Mouse (Mus musculus) embryonic facial prominence, embryonic 12.5 days (tissue): Measurements from ENCODE around the gene Olfr631. TPM values are rescaled to one million over a fixed set of nuclear protein-coding genes. Genes with fewer than 3 reads are reported as not detected.

Experiments used
- ATAC-seq: fragments of 200-750 bp; cut with Nextera tagmentation; 2 replicates; pipeline ENCODE4 v1.8.0; 2017; ENCODE audit not compliant: insufficient number of reproducible peaks, insufficient read depth, low FRiP score, low TSS enrichment
- H3K27ac ChIP-seq: fragments of 300-500 bp; sonication (generic); 2 replicates; pipeline ENCODE4 v1.5.1; 2016; ENCODE audit warnings: mild to moderate bottlenecking
- H3K27me3 ChIP-seq: fragments of 300-500 bp; sonication (generic); 2 replicates; pipeline ENCODE4 v1.6.1; 2016; ENCODE audit warnings: mild to moderate bottlenecking, moderate library complexity
- H3K36me3 ChIP-seq: fragments of 300-500 bp; sonication (generic); 2 replicates; pipeline ENCODE4 v1.6.1; 2016; ENCODE audit warnings: mild to moderate bottlenecking
- H3K4me1 ChIP-seq: fragments of 300-500 bp; sonication (generic); 2 replicates; pipeline ENCODE4 v1.6.1; 2016
- H3K4me2 ChIP-seq: fragments of 300-500 bp; sonication (generic); replicated peaks from 2 replicates; pipeline ENCODE4 v1.6.1; 2016; ENCODE audit warnings: mild to moderate bottlenecking, moderate library complexity
- H3K4me3 ChIP-seq: fragments of 300-500 bp; sonication (generic); 2 replicates; pipeline ENCODE4 v1.5.1; 2016; ENCODE audit warnings: mild to moderate bottlenecking
- H3K9ac ChIP-seq: fragments of 300-500 bp; sonication (generic); 2 replicates; pipeline ENCODE4 v1.6.1; 2016; ENCODE audit warnings: mild to moderate bottlenecking, moderate library complexity
- H3K9me3 ChIP-seq: fragments of 300-500 bp; sonication (generic); 2 replicates; pipeline ENCODE4 v1.6.1; 2016; ENCODE audit warnings: mild to moderate bottlenecking, moderate library complexity
- WGBS: fragments of 180-500 bp; shearing (Covaris S2); methylation state at CpG from one replicate; pipeline ENCODE4 v1.1.7; 2016; 5-methylcytosine and 5-hydroxymethylcytosine counted together
- polyA plus RNA-seq: library from polyadenylated mRNA; unstranded; fragments of >200 nt; fragmentation: Nextera tagmentation; extraction: Ambion mirVana; gene quantifications from 2 replicates; pipeline ENCODE4 v1.2.1, GENCODE M21; 2016

Olfr631 gene
- polyA plus RNA-seq, 1 experiment from 2014 or later, result not detected

- no peak overlapping the region for H3K27ac ChIP-seq
- H3K9ac ChIP-seq, result no peak overlapping the region
- no peak overlapping the region for H3K4me2 ChIP-seq
- no peaks in the 10 kb centered on the region for H3K9me3 ChIP-seq
- 59% methylated on average over 1 of the region's 1 CpGs for WGBS
- H3K4me1 ChIP-seq, result no peaks in the 10 kb centered on the region
- no peak for ATAC-seq
- H3K4me3 ChIP-seq, result no peak overlapping the region
- no peaks in the 10 kb centered on the region for H3K27me3 ChIP-seq
- H3K36me3 ChIP-seq, result no peaks in the 10 kb centered on the region
Observed at GRCm38 (mm10) chr7:103971782-103972181, 43.2 kb downstream of the Olfr631 start.

Other genes starting within 250 kb of the Olfr631 start
- gene Olfr625-ps1, start 246.1 kb upstream of the Olfr631 start, polyA plus RNA-seq, result not detected in 2 replicates
- gene Olfr243, start 214.2 kb upstream of the Olfr631 start, polyA plus RNA-seq, result not detected in 2 replicates
- gene Olfr628, start 198.5 kb upstream of the Olfr631 start, polyA plus RNA-seq, result not detected in 2 replicates
- not detected in 2 replicates for gene Olfr629, start 183.9 kb upstream of the Olfr631 start, polyA plus RNA-seq
- not detected in 2 replicates for gene Olfr630, start 171.5 kb upstream of the Olfr631 start, polyA plus RNA-seq
- not detected in 2 replicates for gene Olfr69, start 157.2 kb upstream of the Olfr631 start, polyA plus RNA-seq
- gene Olfr68, start 149.1 kb upstream of the Olfr631 start, polyA plus RNA-seq, result not detected in 2 replicates
- not detected in 2 replicates for gene Olfr67, start 137.0 kb upstream of the Olfr631 start, polyA plus RNA-seq
- 883 and 936 TPM in 2 replicates for gene Hbb-bt, start 114.8 kb upstream of the Olfr631 start, polyA plus RNA-seq
- gene Hbb-bs, start 100.7 kb upstream of the Olfr631 start, polyA plus RNA-seq, result 706 and 771 TPM in 2 replicates
- 0.32 TPM in 1 of 2 replicates, not detected in the other for gene Hbb-bh2, start 88.3 kb upstream of the Olfr631 start, polyA plus RNA-seq
- 537 and 696 TPM in 2 replicates for gene Hbb-bh1, start 85.7 kb upstream of the Olfr631 start, polyA plus RNA-seq
- gene Hbb-y, start 75.6 kb upstream of the Olfr631 start, polyA plus RNA-seq, result 8,998 and 9,810 TPM in 2 replicates
- not detected in 2 replicates for gene Olfr66, start 42.6 kb upstream of the Olfr631 start, polyA plus RNA-seq
- gene Olfr64, start 34.3 kb upstream of the Olfr631 start, polyA plus RNA-seq, result not detected in 2 replicates
- gene Olfr65, start 25.3 kb upstream of the Olfr631 start, polyA plus RNA-seq, result not detected in 2 replicates
- 0.06 TPM in 1 of 2 replicates, not detected in the other for gene Olfr632, start 5.5 kb downstream of the Olfr631 start, polyA plus RNA-seq
- gene Olfr633, start 15.6 kb downstream of the Olfr631 start, polyA plus RNA-seq, result not detected in 2 replicates
- gene Olfr635, start 42.3 kb downstream of the Olfr631 start, polyA plus RNA-seq, result not detected in 2 replicates
- not detected in 2 replicates for gene Olfr638, start 69.9 kb downstream of the Olfr631 start, polyA plus RNA-seq
- gene Olfr639, start 88.5 kb downstream of the Olfr631 start, polyA plus RNA-seq, result 0.04 TPM in 1 of 2 replicates, not detected in the other
- not detected in 2 replicates for gene Olfr640, start 96.7 kb downstream of the Olfr631 start, polyA plus RNA-seq
- gene Olfr641, start 106.6 kb downstream of the Olfr631 start, polyA plus RNA-seq, result not detected in 2 replicates
- not detected in 2 replicates for gene Olfr642, start 123.8 kb downstream of the Olfr631 start, polyA plus RNA-seq
- gene 4930516K23Rik, start 132.6 kb downstream of the Olfr631 start, polyA plus RNA-seq, result not detected in 2 replicates
- not detected in 2 replicates for gene Olfr644, start 143.0 kb downstream of the Olfr631 start, polyA plus RNA-seq
- gene Olfr645, start 156.6 kb downstream of the Olfr631 start, polyA plus RNA-seq, result not detected in 2 replicates
- gene Olfr646, start 176.0 kb downstream of the Olfr631 start, polyA plus RNA-seq, result not detected in 2 replicates
- not detected in 2 replicates for gene Ubqln5, start 201.0 kb downstream of the Olfr631 start, polyA plus RNA-seq
- gene Olfr643, start 208.6 kb downstream of the Olfr631 start, polyA plus RNA-seq, result not detected in 2 replicates
- not detected in 2 replicates for gene Ubqln3, start 214.5 kb downstream of the Olfr631 start, polyA plus RNA-seq
- gene Ubqlnl, start 221.7 kb downstream of the Olfr631 start, polyA plus RNA-seq, result not detected in 2 replicates
- 0.33 and 0.45 TPM in 2 replicates for gene Olfm5, start 236.0 kb downstream of the Olfr631 start, polyA plus RNA-seq